Mouse (Mus musculus) limb, embryonic 14.5 days (tissue): ENCODE data around the gene Megf6. TPM values are rescaled to one million over a fixed set of nuclear protein-coding genes. Genes with fewer than 3 reads are reported as not detected.

Experiments
- ATAC-seq: fragments of 200-750 bp; cut with Nextera tagmentation; 2 replicates; pipeline ENCODE4 v1.8.0; 2017; ENCODE audit warnings: low read depth, moderate number of reproducible peaks, moderate TSS enrichment; ENCODE audit not compliant: low FRiP score
- DNase-seq: peaks from one replicate; pipeline ENCODE4 v3.0.0-alpha.2; 2015; ENCODE audit warnings: low spot score
- H3K27ac ChIP-seq: fragments of 300-500 bp; sonication (generic); replicated peaks from 2 replicates; pipeline ENCODE4 v1.5.1; 2014; ENCODE audit warnings: low read depth, mild to moderate bottlenecking, low read length, moderate library complexity, mixed read lengths
- H3K27me3 ChIP-seq: fragments of 300-500 bp; sonication (generic); 2 replicates; pipeline ENCODE4 v1.6.1; 2014; ENCODE audit warnings: low read length, mixed read lengths; ENCODE audit not compliant: control insufficient read depth, insufficient read depth
- H3K36me3 ChIP-seq: fragments of 300-500 bp; sonication (generic); 2 replicates; pipeline ENCODE4 v1.6.1; 2014; ENCODE audit warnings: mild to moderate bottlenecking, low read length, moderate library complexity, mixed read lengths; ENCODE audit not compliant: control insufficient read depth, insufficient read depth
- H3K4me1 ChIP-seq: fragments of 300-500 bp; sonication (generic); 2 replicates; pipeline ENCODE4 v1.6.1; 2014; ENCODE audit warnings: antibody characterized with exemption, low read length, mixed read lengths; ENCODE audit not compliant: control insufficient read depth, insufficient read depth
- H3K4me2 ChIP-seq: fragments of 300-500 bp; sonication (generic); replicated peaks from 2 replicates; pipeline ENCODE4 v1.6.1; 2014; ENCODE audit warnings: low read depth, mild to moderate bottlenecking, low read length, moderate library complexity; ENCODE audit not compliant: severe bottlenecking
- H3K4me3 ChIP-seq: fragments of 300-500 bp; sonication (generic); replicated peaks from 2 replicates; pipeline ENCODE4 v1.5.1; 2014; ENCODE audit warnings: low read length
- H3K9ac ChIP-seq: fragments of 300-500 bp; sonication (generic); 2 replicates; pipeline ENCODE4 v1.6.1; 2014; ENCODE audit warnings: mild to moderate bottlenecking, low read depth, low read length, moderate library complexity; ENCODE audit not compliant: severe bottlenecking
- H3K9me3 ChIP-seq: fragments of 300-500 bp; sonication (generic); 2 replicates; pipeline ENCODE4 v1.6.1; 2016; ENCODE audit warnings: low read length; ENCODE audit not compliant: control insufficient read depth
- POLR2A ChIP-seq: fragments of 200-500 bp; IDR thresholded peaks from 2 replicates; pipeline ENCODE4 v1.8.0; 2012; ENCODE audit warnings: inconsistent platforms, mild to moderate bottlenecking, moderate library complexity, borderline replicate concordance; ENCODE audit not compliant: insufficient read depth, insufficient read length; ENCODE audit errors: extremely low read depth
- WGBS: fragments of 180-500 bp; shearing (Covaris S2); extraction: QIAGEN DNeasy Blood & Tissue Kit; methylation state at CpG from one replicate; pipeline ENCODE4 v1.1.7; 2014; 5-methylcytosine and 5-hydroxymethylcytosine counted together
- polyA plus RNA-seq, 2 experiments: library from polyadenylated mRNA; depleted of rRNA in 1 of 2; stranded (reverse) in 1 of 2; unstranded in 1 of 2; fragments of >200 nt; fragmentation: Nextera tagmentation in 1 of 2; extraction: Ambion mirVana in 1 of 2; gene quantifications; 2 replicates each; pipeline versions ENCODE4 v1.2.1 to v1.2.3; 2012 to 2014

Megf6 gene
- polyA plus RNA-seq, 2 experiments, result 81.1 to 99.9 TPM

GRCm38 (mm10) chr4:154294262-154294731 is 123.8 kb downstream of the Megf6 start:
- DNase-seq (no peak), ATAC-seq (no peak)
- no peak overlapping the region for H3K4me3 ChIP-seq
- H3K27me3 ChIP-seq, result peaks cover 3% of the 10 kb centered on the region; the same call in 1 of the 2 replicates
- H3K27ac ChIP-seq, result no peak overlapping the region
- peaks cover 15% of the 10 kb centered on the region for H3K4me1 ChIP-seq
- 33% methylated on average over 8 of the region's 8 CpGs for WGBS
- H3K4me2 ChIP-seq, result no peak overlapping the region
- H3K9me3 ChIP-seq, result no peaks in the 10 kb centered on the region
- no peak overlapping the region for H3K9ac ChIP-seq
- no peaks in the 10 kb centered on the region for H3K36me3 ChIP-seq
- no peak for TF ChIP-seq POLR2A

GRCm38 (mm10) chr4:154297761-154298160 is 127.2 kb downstream of the Megf6 start:
- Histone ChIP-seq H3K9ac (no peak overlapping the region), H3K27ac (no peak overlapping the region), H3K4me2 (no peak overlapping the region), H3K27me3 (peaks cover 24% of the 10 kb centered on the region), H3K36me3 (no peaks in the 10 kb centered on the region), H3K9me3 (no peaks in the 10 kb centered on the region), H3K4me1 (peaks cover 20% of the 10 kb centered on the region), H3K4me3 (no peak overlapping the region)
- TF ChIP-seq POLR2A, result no peak
- ATAC-seq (no peak), DNase-seq (no peak)
- WGBS, result 38% methylated on average over 9 of the region's 9 CpGs

GRCm38 (mm10) chr4:154299541-154300271 is 129.2 kb downstream of the Megf6 start:
- Histone ChIP-seq H3K4me1 (peaks cover 6% of the 10 kb centered on the region; the same call in 1 of the 2 replicates), H3K4me3 (peak overlapping the region; percentile 50), H3K36me3 (no peaks in the 10 kb centered on the region), H3K9ac (peak overlapping the region; percentile 43), H3K9me3 (no peaks in the 10 kb centered on the region), H3K27me3 (peaks cover 24% of the 10 kb centered on the region), H3K4me2 (peak overlapping the region; percentile 93), H3K27ac (no peak overlapping the region)
- DNase-seq, result no peak
- no peak for TF ChIP-seq POLR2A
- 7% methylated on average over 30 of the region's 66 CpGs for WGBS
- 0 out of 2 replicates have a peak, but pooled peaks have one; percentile 24 for ATAC-seq

- WGBS, result 28% methylated on average over 7 of the region's 7 CpGs
- Histone ChIP-seq H3K9ac (no peak within 1 kb of the TSS), H3K36me3 (no peaks in the 10 kb centered on the region), H3K4me3 (no peak within 1 kb of the TSS), H3K27ac (no peak within 1 kb of the TSS), H3K27me3 (peaks cover 24% of the 10 kb centered on the region), H3K4me2 (no peak within 1 kb of the TSS), H3K9me3 (no peaks in the 10 kb centered on the region), H3K4me1 (peaks cover 6% of the 10 kb centered on the region; the same call in 1 of the 2 replicates)
- ATAC-seq (peak; percentile 46; the same call in 1 of the 2 replicates), DNase-seq (peak; percentile 56)
- no peak; the same call in 1 of the 2 replicates for TF ChIP-seq POLR2A
Observed at GRCm38 (mm10) chr4:154301466-154301881, 130.9 kb downstream of the Megf6 start, which contains the start of gene Arhgef16. Gene Arhgef16, minus strand, starts transcription at chr4:154301676.

GRCm38 (mm10) chr4:154309131-154309530 is 138.6 kb downstream of the Megf6 start:
- Histone ChIP-seq H3K36me3 (no peaks in the 10 kb centered on the region), H3K27me3 (no peaks in the 10 kb centered on the region), H3K4me1 (no peaks in the 10 kb centered on the region), H3K27ac (no peak overlapping the region), H3K9ac (no peak overlapping the region), H3K9me3 (no peaks in the 10 kb centered on the region), H3K4me3 (no peak overlapping the region), H3K4me2 (no peak overlapping the region)
- WGBS, result 87% methylated on average over 2 of the region's 2 CpGs
- no peak for DNase-seq
- TF ChIP-seq POLR2A, result no peak
- no peak for ATAC-seq
